Mouse (Mus musculus) T-cell, adult 2 months (primary cell): Measurements from ENCODE around the gene S100a2.
A peak's percentile ranks its signal among the peaks of the same experiment; 100 is the strongest.

Source experiments
- DNase-seq: peaks from one replicate; pipeline ENCODE4 v3.0.0; 2022; ENCODE audit warnings: low spot score

S100a2 gene

GRCm38 (mm10) chr3:90596810-90597209 lies 6.8 kb downstream of the S100a2 start:
- DNase-seq = no peak

DNA sequence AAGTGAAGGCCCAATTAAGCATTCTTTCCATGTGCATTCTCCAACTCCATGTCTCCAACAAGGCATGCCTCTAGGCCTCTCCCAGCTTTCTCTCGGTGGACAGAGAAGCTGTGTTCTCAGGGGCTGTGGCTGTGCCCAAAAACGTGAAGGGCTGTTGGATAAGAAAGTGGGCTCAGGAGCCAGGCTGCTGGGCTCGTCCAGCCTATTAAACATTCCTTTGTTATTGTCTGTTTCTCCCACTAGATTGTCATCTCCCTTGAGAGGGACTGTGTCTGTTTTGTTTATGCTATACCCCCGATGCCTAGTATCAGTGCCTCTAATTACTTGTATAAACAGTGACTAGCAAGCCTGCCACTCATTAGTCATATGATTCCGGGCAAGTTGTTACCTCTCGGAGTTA lies 7.7 kb downstream of the S100a2 start:
- no peak for DNase-seq

DNA sequence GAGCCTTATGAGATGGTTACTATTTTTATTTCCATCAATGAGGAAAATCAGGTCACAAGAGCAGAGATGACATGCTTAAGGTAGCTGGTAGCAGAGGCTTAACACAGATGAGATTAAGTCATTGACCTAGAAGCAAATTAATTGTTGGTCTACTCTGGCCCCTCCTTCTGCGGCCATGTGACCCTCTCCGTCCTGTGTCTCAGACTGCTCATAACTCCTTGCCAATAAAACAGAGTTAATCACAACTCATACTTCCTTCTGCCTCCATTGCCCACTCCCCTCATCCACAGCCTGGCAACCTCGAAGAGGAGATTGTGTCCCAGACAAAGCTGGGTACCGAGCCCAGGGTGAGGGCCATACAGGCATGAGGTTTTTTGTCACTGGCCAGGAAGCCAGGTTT lies 8.2 kb downstream of the S100a2 start:
- DNase-seq = no peak

DNA sequence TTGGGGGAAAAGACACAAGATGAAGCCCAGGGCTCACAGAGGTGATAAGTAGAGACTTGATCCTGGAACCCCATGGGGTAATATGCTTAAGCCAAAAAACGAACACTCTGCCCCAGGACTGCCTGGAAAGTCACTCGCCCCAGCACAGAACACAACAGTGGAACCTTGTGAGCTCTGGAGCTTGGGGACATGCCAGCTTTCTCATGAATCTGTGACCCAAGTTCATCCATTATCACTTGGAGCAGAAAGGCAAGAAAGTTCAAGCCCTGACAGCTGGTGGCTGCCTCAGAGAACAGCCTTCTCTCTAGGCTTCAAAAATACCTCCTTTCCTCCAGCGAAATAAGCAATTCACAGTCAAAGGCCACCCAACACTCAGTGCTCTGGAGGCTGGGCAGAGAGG lies 9.4 kb downstream of the S100a2 start:
- DNase-seq = no peak

GRCm38 (mm10) chr3:90600036-90600435 lies 10.0 kb downstream of the S100a2 start:
- DNase-seq = no peak

- no peak for DNase-seq
Measured at GRCm38 (mm10) chr3:90600458-90601195, 10.6 kb downstream of the S100a2 start.

DNA sequence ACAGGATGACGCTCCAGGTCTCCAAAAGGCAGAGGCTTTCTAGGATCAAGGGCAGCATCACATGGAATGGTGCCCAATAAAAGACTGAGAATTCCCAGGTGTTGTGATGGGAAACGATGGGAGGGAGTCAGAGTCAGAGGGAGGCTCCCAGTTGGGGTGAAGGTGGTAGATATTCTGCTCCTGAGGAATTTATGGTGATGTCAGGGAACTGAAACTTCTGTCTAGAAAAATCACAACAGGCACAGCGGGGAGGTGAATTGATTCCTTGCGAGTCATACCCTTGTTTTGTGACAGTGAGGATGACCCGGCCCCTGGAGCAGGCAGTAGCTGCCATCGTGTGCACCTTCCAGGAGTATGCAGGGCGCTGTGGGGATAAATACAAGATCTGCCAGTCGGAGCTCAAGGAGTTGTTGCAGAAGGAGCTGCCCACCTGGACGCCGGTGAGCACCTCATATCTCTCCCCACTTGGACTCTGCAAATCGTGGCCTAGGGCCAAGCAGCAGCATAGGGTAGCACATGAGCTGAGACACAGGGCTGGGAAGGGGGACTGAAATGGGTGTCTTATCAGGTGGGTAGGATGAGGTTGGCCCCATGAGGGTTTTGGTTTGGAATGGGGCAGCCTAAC lies 11.6 kb downstream of the S100a2 start, which contains the start of gene Gm42674:
Gene Gm42674, plus strand, starts transcription at position 419 of the 625 bp plus-strand sequence.
- DNase-seq = no peak

DNA sequence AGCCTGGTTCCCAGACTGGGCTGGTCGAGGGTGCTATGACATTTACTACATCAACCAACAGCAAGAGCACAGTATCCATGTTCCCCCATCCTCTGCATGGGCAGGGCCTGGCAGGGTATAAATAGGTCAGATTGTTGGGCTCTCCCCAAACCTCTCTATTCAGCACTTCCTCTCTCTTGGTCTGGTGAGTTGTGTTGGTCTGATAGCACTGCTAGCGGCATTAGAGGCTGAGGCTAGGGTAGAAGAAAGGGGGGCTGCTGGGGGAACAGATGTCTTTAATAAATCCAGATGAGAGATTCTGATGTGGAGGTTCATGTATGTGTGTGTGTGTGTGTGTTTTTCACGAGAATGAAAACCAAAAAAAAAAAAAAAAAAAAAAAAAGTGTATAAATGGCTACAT lies 13.6 kb downstream of the S100a2 start, which contains the start of gene S100a4:
Gene S100a4, plus strand, starts transcription at position 149 of the 400 bp plus-strand sequence.
- no peak for DNase-seq

DNA sequence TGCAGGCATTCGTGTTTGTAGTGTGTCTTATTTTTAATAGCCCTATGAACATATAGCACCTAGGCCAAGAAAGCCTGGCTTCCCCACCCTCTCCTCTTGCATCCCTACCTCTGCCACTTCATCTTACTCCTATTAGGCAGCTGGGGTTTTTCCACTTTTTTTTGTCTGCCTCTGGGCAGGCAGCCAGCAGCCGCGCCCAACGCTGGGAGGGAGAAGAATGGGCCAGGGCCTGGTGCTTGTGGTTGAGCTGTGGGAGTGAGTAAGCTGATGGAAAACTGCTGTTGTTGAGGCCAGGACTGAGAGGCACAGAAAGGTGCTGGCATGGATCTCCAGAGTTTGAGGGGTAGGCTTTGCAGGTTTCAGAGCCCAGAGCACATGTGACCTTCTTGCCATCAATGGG lies 14.4 kb downstream of the S100a2 start:
- no peak for DNase-seq

- peak; percentile 38 for DNase-seq
Measured at GRCm38 (mm10) chr3:90605049-90605448, 15.0 kb downstream of the S100a2 start.

GRCm38 (mm10) chr3:90605736-90606135 lies 15.7 kb downstream of the S100a2 start:
- DNase-seq = no peak

- DNase-seq = no peak
Measured at GRCm38 (mm10) chr3:90606185-90606584, 16.1 kb downstream of the S100a2 start.

DNA sequence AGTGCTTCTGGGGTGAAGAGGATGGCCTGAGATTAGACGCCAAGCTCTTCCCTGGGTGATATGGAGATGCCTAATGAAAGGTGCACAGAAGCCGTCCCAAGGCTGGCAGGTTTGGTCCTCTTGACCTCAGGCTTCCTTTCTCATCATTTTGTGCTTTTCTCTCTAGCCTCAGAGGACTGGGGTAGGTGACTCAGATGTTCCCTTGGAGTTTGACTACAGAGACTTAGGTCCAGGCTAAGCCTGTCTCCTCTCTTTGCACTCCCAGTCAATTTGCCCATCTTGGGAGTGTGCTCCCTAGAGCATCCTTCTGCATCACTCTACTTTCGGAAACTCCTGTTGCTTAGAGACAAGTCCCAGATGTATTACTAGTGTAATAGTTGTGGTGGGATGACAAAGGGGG lies 17.3 kb downstream of the S100a2 start:
- DNase-seq = no peak

GRCm38 (mm10) chr3:90608223-90608622 lies 18.2 kb downstream of the S100a2 start, which contains the start of gene S100a5:
TSS of gene S100a5 (plus strand) at chr3:90608523.
- DNase-seq = no peak

DNA sequence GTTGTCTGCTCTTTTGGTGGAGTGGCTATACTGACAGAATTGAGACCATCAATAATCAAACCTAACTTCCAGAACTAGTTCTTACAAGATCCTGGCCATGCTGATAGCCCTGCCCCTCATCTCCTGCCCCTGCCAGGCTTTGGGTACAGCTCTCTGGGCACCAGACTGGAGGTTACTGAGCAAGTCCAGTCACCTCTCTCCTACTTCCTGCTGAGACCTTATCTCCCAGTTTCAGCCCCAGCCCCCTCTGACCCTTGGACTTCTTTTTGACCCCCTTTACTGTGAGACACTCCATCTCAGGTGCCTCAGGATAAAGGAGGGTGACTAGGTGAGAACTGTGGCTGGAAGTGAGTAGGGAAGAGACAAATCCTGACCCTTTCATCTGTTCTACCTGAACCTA lies 19.1 kb downstream of the S100a2 start:
- no peak for DNase-seq

DNA sequence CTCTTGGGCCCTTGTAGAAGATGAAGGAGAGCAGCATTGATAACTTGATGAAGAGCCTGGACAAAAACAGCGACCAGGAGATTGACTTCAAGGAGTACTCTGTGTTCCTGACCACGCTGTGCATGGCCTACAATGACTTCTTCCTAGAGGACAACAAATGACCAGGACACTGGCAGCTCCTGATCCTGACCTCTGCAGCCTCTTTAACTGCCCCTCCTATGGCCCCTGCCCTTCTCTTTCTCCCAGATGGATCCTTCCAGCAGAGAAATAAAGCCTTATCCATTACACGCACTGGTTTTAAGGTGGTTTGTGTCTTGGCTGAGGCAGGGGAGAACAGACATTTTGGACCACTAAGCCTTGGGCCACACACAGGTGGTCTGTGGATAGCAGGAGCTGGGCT lies 21.4 kb downstream of the S100a2 start:
- no peak for DNase-seq

DNA sequence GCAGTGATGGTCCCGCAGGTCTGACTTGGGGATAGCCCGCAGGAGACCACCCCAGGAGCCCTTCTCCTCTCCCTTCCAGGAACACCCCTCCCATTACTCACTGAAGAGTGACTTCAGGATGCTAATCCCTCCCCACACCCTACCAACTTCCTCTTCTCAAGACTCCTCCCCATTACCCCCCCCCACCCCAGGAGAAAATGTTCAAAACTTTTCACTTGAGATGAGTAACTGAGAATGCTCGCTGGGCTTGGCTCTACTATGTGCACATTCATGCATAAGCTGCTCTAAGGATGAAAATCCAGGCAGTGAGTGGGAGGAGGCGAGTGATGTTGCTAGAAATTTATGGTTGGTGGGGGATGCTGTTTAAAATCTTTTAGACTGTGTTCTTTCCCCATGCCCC lies 22.0 kb downstream of the S100a2 start:
- DNase-seq = no peak

DNA sequence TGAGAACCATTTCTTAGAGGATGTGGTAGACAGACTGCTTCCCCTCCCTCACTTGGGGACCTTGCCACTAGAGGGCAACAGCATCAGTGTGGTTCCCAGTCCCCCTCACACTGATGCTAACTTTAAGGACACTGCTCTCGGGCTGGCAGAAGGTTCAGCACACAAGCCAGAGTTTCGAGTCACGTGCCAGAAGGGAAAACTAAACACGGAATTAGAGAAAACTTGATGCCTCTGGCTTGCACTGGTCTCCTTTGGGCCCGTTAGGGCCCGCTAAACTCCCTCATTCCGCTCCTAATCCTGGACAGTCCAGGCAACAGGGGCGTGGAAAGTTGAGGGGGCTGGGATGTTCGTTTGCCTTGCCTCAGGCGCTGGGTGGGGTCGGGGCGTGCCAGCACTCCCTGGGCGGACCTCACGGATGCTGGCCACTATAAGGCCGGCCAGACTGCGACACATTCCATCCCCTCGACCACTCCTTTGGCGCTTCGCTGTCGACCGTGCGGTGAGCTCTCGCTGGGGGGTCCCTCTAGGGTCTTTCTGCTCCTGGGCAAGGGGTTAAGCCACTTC lies 22.8 kb downstream of the S100a2 start, which contains the start of gene S100a6:
Gene S100a6, plus strand, starts transcription at position 155 of the 564 bp plus-strand sequence.
- peak; percentile 76 for DNase-seq

GRCm38 (mm10) chr3:90613461-90614147 lies 23.6 kb downstream of the S100a2 start:
- DNase-seq = no peak

DNA sequence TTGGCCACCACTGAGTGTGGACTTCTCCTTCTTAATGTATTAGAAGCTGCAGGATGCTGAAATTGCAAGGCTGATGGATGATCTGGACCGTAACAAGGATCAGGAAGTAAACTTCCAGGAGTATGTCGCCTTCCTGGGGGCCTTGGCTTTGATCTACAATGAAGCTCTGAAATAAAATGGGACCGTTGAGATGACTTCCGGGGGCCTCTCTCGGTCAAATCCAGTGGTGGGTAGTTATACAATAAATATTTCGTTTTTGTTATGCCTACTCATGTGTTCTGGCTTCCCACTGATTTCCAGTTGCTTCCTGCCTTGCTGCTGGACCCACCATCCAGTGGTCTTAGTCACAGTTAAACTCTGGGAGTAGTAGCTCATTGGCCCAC lies 24.1 kb downstream of the S100a2 start:
- no peak for DNase-seq

GRCm38 (mm10) chr3:90614611-90615251 lies 24.7 kb downstream of the S100a2 start:
- no peak for DNase-seq

GRCm38 (mm10) chr3:90615415-90615814 lies 25.4 kb downstream of the S100a2 start:
- DNase-seq = peak; percentile 77
